Mouse (Mus musculus) cortical plate, adult 2 months (tissue): Measurements from ENCODE around the gene Kcnj10.

ENCODE experiments used
- CTCF ChIP-seq: fragments of 200-500 bp; IDR thresholded peaks from 2 replicates; pipeline ENCODE4 v1.5.1; 2011; ENCODE audit warnings: mild to moderate bottlenecking, control low read depth, low read length; ENCODE audit not compliant: insufficient read depth; ENCODE audit errors: extremely low read depth
- POLR2A ChIP-seq: fragments of 200-500 bp; IDR thresholded peaks from 2 replicates; pipeline ENCODE4 v1.6.1; 2011; ENCODE audit warnings: mild to moderate bottlenecking, low read length, control low read depth; ENCODE audit not compliant: insufficient read depth; ENCODE audit errors: extremely low read depth

- TF ChIP-seq CTCF = no peak
- no peak for TF ChIP-seq POLR2A
These were observed 8.1 kb upstream of the Kcnj10 start for GRCm38 (mm10) chr1:172332925-172333324.
